Mouse (Mus musculus) neural tube, embryonic 12.5 days (tissue): ENCODE results near the gene 4930523C07Rik. TPM values are rescaled to one million over a fixed set of nuclear protein-coding genes. Genes with fewer than 3 reads are reported as not detected.

ENCODE experiments used
- ATAC-seq: fragments of 200-750 bp; cut with Nextera tagmentation; 2 replicates; pipeline ENCODE4 v1.8.0; 2017; ENCODE audit warnings: low read depth, mild to moderate bottlenecking, moderate TSS enrichment, moderate library complexity; ENCODE audit not compliant: low FRiP score
- H3K27ac ChIP-seq: fragments of 300-500 bp; sonication (generic); 2 replicates; pipeline ENCODE4 v1.5.1; 2016
- H3K27me3 ChIP-seq: fragments of 300-500 bp; sonication (generic); replicated peaks from 2 replicates; pipeline ENCODE4 v1.6.1; 2016; ENCODE audit warnings: mild to moderate bottlenecking
- H3K36me3 ChIP-seq: fragments of 300-500 bp; sonication (generic); 2 replicates; pipeline ENCODE4 v1.6.1; 2016; ENCODE audit warnings: mild to moderate bottlenecking
- H3K4me1 ChIP-seq: fragments of 300-500 bp; sonication (generic); 2 replicates; pipeline ENCODE4 v1.6.1; 2016
- H3K4me2 ChIP-seq: fragments of 300-500 bp; sonication (generic); replicated peaks from 2 replicates; pipeline ENCODE4 v1.6.1; 2016; ENCODE audit warnings: mild to moderate bottlenecking
- H3K4me3 ChIP-seq: fragments of 300-500 bp; sonication (generic); 2 replicates; pipeline ENCODE4 v1.5.1; 2016
- H3K9ac ChIP-seq: fragments of 300-500 bp; sonication (generic); 2 replicates; pipeline ENCODE4 v1.6.1; 2016; ENCODE audit warnings: mild to moderate bottlenecking
- H3K9me3 ChIP-seq: fragments of 300-500 bp; sonication (generic); 2 replicates; pipeline ENCODE4 v1.6.1; 2016; ENCODE audit warnings: mild to moderate bottlenecking
- WGBS: fragments of 180-500 bp; shearing (Covaris S2); methylation state at CpG from one replicate; pipeline ENCODE4 v1.1.7; 2016; 5-methylcytosine and 5-hydroxymethylcytosine counted together
- polyA plus RNA-seq: library from polyadenylated mRNA; unstranded; fragments of >200 nt; fragmentation: Nextera tagmentation; extraction: Ambion mirVana; gene quantifications from 2 replicates; pipeline ENCODE4 v1.2.1, GENCODE M21; 2016

The 4930523C07Rik gene
- polyA plus RNA-seq, 1 experiment from 2014 or later: 2.8 TPM

DNA sequence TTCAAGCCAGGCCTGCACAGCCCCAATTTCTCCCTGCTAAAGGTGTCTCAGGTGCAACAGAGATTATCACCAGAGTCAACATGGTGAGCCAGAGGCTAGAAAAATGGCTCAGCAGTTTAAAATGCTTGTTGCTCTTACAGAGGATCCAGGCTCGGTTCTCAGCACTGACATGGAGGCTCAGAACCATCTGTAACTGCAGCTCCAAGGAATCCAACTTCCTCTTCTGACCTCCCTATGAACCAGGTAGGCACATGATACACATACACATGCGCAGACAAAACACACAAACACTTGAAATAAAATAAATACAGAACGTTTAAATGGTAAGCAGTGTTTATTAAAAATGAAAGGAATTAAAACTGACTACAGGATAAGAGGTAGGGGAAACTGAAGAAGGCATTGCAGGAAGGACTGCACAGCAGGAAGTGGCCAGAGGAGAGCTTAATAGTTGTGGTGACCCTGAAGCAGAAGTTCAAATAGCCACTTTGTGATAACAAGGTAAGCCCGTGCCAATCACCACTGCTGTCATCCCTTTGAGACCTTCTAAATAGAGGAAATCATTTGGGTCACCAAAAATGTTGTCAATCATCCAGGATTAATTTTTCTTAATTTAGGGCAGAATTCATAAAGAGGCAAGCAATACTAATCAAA is 10.1 kb upstream of the 4930523C07Rik start:
- no peak overlapping the region for H3K4me2 ChIP-seq
- no peak overlapping the region for H3K4me3 ChIP-seq
- no peak for ATAC-seq
- H3K9ac ChIP-seq: no peak overlapping the region
- no peak overlapping the region for H3K27ac ChIP-seq
- no peaks in the 10 kb centered on the region for H3K4me1 ChIP-seq
- no peaks in the 10 kb centered on the region for H3K36me3 ChIP-seq
- WGBS: 85% methylated on average over 4 of the region's 4 CpGs
- no peaks in the 10 kb centered on the region for H3K9me3 ChIP-seq
- H3K27me3 ChIP-seq: no peaks in the 10 kb centered on the region

DNA sequence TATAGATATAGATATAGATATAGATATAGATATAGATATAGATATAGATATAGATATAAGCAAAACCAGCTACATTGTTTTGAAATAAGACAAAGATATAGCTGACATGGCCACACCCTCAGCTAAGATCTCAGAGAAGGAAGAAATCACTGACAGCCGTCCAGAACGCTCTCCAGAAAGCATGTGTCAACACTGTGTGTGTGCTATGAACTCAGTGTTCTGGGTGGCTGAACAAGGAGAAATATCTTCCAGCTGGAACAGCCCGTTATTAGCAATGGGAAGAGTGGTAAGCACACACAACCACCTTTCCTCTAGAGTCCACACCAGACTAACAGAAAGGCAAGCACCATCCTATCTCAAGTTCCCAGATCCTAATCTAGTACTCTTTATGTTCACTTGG is 8.6 kb upstream of the 4930523C07Rik start:
- Histone ChIP-seq H3K4me3 (no peak overlapping the region), H3K27me3 (no peaks in the 10 kb centered on the region), H3K4me1 (no peaks in the 10 kb centered on the region), H3K4me2 (no peak overlapping the region), H3K9ac (no peak overlapping the region), H3K9me3 (no peaks in the 10 kb centered on the region), H3K27ac (no peak overlapping the region), H3K36me3 (no peaks in the 10 kb centered on the region)
- WGBS: 72% methylated on average over 3 of the region's 3 CpGs
- ATAC-seq: no peak

DNA sequence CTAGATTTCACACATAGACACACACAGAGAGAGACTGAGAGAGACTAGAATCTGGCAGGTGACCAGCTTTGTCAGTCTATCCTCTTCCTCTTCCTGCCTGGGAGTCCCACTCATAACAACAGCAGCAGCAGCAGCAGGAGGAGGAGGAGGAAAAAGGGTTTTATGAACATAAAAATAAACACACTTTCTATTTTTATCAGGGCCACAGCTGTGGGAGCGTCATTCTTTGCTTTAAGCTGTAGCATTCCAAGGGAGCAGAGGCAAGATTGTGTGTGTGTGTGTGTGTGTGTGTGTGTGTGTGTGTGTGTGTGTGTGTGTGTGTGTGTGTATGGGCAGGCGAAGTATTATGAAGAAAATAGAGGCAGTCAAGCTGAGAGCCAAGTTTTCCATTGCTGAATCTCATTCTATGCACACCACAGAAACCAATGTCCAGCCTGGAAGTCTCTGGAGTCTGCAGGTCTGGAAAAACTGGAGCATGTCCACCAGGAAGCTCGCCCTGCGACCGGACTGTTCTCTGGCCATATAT is 7.1 kb upstream of the 4930523C07Rik start:
- WGBS: 90% methylated on average over 5 of the region's 5 CpGs
- Histone ChIP-seq H3K27ac (no peak overlapping the region), H3K9ac (no peak overlapping the region), H3K36me3 (no peaks in the 10 kb centered on the region), H3K4me3 (no peak overlapping the region), H3K4me2 (no peak overlapping the region), H3K27me3 (no peaks in the 10 kb centered on the region), H3K9me3 (no peaks in the 10 kb centered on the region), H3K4me1 (no peaks in the 10 kb centered on the region)
- ATAC-seq: no peak

DNA sequence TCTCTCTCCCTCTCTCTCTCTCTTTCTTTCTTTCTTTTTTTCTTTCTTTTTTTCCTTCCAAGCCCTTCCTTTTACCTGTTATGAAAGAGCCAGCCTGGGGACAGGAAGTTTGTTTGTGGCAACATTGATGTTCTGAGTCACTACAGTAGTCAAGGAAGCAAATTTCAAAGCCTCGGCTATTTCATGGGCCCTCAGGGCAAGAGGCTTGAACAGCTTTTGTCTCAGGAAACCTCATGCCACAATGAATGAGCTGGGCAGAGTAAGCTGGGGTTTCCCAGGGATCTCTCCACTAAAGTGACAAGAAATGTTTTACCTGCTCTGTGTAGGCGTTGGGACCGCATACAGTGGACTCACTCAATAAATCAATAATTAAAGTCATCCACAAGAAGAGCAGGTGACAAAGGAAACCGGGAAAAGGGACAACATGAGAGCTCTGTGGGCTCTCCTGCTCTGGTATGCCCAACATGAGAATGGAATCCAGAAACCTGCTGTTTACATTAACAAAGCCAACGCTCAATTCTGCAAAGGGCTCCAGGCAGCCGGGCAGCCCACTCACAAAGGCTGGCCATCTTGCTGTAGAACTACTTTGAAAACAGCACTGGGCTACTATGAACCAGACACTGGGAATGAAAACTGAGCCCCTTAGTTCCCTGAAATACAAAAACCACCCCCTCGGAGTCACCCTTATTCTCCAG is 4.1 kb upstream of the 4930523C07Rik start:
- no peak overlapping the region for H3K4me2 ChIP-seq
- H3K9me3 ChIP-seq: no peaks in the 10 kb centered on the region
- H3K27me3 ChIP-seq: no peaks in the 10 kb centered on the region
- H3K36me3 ChIP-seq: no peaks in the 10 kb centered on the region
- H3K4me1 ChIP-seq: peaks cover 6% of the 10 kb centered on the region; the same call in 1 of the 2 replicates
- no peak overlapping the region for H3K27ac ChIP-seq
- H3K9ac ChIP-seq: no peak overlapping the region
- ATAC-seq: no peak
- WGBS: 72% methylated on average over 7 of the region's 7 CpGs
- no peak overlapping the region for H3K4me3 ChIP-seq

DNA sequence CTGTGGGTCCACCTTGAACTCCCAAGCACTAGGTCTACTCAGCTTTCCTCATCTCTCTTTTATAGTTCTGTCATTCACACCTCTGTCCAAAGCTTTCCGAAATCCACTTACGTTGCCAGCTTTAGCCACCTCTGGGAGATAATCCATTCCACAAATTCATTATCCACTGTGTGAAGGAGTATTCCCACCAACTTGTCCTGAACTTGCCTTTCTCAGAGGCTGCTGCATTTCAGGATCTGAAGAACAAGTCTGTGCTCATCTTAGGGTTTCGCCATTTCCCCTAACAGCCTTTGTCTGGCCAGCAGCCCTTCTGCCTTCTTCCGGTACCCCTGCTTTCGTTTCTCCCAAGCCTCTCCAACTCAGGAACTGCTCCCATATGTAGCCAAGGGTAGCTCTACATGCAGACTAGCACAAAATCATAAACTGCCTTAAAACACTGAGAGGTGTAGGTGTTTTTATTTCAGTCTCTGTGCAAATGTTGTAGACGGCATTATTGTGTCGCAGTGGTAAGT is 2.9 kb upstream of the 4930523C07Rik start:
- Histone ChIP-seq H3K9me3 (no peaks in the 10 kb centered on the region), H3K4me3 (no peak overlapping the region), H3K27ac (no peak overlapping the region), H3K36me3 (no peaks in the 10 kb centered on the region), H3K4me2 (no peak overlapping the region), H3K4me1 (peaks cover 6% of the 10 kb centered on the region; the same call in 1 of the 2 replicates), H3K27me3 (no peaks in the 10 kb centered on the region), H3K9ac (no peak overlapping the region)
- ATAC-seq: no peak
- WGBS: 96% methylated on average over 7 of the region's 7 CpGs

DNA sequence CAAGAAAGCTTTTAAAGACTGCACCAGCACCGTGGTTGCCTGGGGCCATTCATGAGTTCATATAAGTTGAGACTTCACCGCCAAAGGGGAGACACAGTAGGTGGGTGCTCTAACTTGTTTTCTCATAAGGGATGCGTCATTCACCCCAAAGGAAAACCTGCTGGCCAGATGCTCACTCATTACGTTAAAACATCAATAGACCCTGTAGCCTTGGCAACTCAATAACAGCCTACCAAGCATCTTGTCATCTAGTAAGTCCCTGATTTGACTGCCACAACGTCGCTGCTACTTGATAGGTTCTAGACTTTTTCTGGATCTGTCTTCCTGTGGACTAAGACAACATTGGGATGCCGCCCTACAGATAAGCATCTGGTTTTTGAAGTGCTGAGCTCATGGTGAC is 1.8 kb upstream of the 4930523C07Rik start:
- H3K9me3 ChIP-seq: no peaks in the 10 kb centered on the region
- 73% methylated on average over 7 of the region's 7 CpGs for WGBS
- no peaks in the 10 kb centered on the region for H3K36me3 ChIP-seq
- no peak overlapping the region for H3K9ac ChIP-seq
- no peak for ATAC-seq
- H3K27me3 ChIP-seq: no peaks in the 10 kb centered on the region
- no peak overlapping the region for H3K4me3 ChIP-seq
- H3K4me1 ChIP-seq: peaks cover 6% of the 10 kb centered on the region; the same call in 1 of the 2 replicates
- H3K4me2 ChIP-seq: no peak overlapping the region
- no peak overlapping the region for H3K27ac ChIP-seq

DNA sequence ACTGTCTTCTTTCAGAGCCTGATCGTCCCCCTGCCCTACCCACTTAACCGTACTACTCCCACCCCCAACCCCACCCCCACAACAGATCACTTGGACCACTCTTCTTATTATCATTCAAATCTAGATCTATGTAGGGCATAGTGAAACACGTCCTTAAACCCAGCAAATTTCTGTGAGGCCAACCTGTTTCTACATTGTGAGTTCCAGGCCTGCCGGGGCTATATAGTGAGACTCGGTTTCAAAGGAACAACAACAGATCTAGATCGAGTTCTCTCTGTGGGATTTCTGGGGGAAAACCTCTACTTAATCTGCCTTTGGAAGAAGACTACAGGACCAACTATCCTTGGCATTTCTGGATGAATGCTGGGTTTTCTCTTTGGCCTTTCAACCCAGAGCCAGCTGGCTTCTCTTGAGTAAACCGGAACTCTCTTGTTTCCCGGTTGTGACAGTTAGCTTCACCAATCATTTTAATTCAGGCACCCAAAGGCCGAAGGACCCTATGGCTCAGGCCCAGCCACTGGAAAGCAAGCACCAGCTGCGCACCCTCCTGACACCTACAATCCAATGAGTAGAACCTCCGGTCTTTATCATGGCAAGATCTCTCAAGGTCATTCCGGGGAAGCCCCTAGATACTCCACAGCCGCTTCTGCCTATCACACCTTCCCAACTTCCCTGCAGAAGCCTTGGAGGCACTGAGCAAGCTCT is 759 bp upstream of the 4930523C07Rik start:
- Histone ChIP-seq H3K27ac (no peak overlapping the region), H3K36me3 (no peaks in the 10 kb centered on the region), H3K4me2 (peak overlapping the region; percentile 71; the same call in 1 of the 2 replicates), H3K4me3 (no peak overlapping the region), H3K9me3 (no peaks in the 10 kb centered on the region), H3K9ac (no peak overlapping the region), H3K27me3 (no peaks in the 10 kb centered on the region), H3K4me1 (peaks cover 6% of the 10 kb centered on the region; the same call in 1 of the 2 replicates)
- ATAC-seq: 0 out of 2 replicates have a peak, but pooled peaks have one; percentile 7
- WGBS: 93% methylated on average over 13 of the region's 13 CpGs

DNA sequence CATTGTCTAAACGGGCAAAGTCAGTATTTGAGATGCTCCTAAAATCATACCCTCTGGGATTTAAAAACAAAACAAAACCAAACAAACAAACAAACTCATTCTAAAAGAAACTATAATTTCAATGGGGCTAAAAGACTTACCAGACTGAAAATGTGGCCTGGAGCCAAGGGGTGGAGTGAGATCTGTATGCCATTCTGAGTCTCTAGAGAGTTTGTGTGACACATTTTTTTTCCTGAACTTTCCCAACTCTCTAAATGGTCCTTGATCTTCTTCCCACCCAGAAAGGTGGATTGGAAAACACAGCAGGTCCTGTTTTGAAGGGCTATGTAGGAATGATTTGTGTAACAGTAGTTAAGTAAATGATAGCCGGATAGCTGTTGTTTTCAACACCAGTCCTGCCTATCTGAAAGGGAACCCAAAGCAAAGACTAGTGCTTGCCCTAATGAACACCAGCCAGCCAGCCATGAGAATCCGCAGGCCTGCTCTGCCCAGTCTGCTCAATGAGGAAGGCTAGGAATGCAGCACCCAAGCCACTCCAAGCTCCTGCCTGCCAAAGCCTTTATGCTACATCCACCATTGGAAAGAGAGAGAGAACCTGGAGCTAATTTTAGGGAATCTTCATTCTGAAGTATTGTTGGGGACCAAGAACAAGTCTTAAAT is 1.0 kb downstream of the 4930523C07Rik start:
- no peak for ATAC-seq

DNA sequence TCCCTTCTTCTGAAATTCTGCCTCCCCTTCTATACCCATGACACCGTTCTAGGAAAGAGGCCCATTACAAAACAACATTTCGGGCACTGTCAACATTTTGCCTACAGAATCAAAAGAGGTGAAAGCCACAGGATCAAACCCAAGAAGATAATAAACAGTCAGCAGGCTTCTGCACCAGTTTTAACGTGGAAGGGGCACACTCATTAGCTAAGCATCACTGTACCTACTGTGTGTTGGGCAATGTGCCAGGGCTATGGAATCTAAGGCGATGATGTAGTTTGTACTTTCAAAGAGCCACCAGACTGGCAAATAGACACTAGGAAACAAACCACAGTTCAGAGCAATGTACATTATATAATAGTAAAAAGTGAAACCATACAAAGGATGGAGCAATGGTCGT is 1.8 kb downstream of the 4930523C07Rik start:
- no peak for ATAC-seq
- no peaks in the 10 kb centered on the region for H3K27me3 ChIP-seq

More for the DNA sequence above, 1.0 kb downstream of the 4930523C07Rik start:
- Histone ChIP-seq H3K4me1 (peaks cover 6% of the 10 kb centered on the region; the same call in 1 of the 2 replicates), H3K36me3 (no peaks in the 10 kb centered on the region), H3K9ac (no peak overlapping the region), H3K9me3 (no peaks in the 10 kb centered on the region), H3K4me2 (peak overlapping the region; percentile 71; the same call in 1 of the 2 replicates), H3K27me3 (no peaks in the 10 kb centered on the region), H3K27ac (no peak overlapping the region), H3K4me3 (no peak overlapping the region)
- 76% methylated on average over 3 of the region's 3 CpGs for WGBS

DNA sequence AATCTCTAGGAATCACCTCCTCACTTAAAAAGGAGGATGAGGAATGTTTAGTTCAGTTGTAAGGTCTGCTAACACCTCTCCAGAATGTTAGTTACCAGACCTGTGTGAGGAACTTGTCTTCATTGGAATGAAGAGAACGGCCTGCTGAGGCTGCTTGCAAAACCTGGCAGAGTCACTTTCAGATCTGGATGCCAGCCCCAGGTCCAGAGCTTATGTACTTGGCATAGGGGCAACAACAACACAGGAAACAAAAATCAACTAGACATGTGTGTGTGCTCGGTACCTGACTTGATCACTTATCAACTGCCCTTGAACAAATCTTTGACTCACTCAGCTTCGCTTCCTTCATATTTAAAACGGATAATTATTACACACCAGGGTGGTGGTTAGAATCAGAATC is 2.6 kb downstream of the 4930523C07Rik start:
- ATAC-seq: no peak
- no peak overlapping the region for H3K4me2 ChIP-seq
- H3K27me3 ChIP-seq: no peaks in the 10 kb centered on the region
- H3K36me3 ChIP-seq: no peaks in the 10 kb centered on the region
- 92% methylated on average over 4 of the region's 4 CpGs for WGBS
- H3K9ac ChIP-seq: no peak overlapping the region
- peaks cover 6% of the 10 kb centered on the region; the same call in 1 of the 2 replicates for H3K4me1 ChIP-seq
- no peak overlapping the region for H3K4me3 ChIP-seq
- no peak overlapping the region for H3K27ac ChIP-seq
- H3K9me3 ChIP-seq: no peaks in the 10 kb centered on the region

More for the DNA sequence above, 1.8 kb downstream of the 4930523C07Rik start:
- Histone ChIP-seq H3K36me3 (no peaks in the 10 kb centered on the region), H3K4me3 (no peak overlapping the region), H3K4me1 (peaks cover 6% of the 10 kb centered on the region; the same call in 1 of the 2 replicates), H3K27ac (no peak overlapping the region), H3K9ac (no peak overlapping the region), H3K4me2 (no peak overlapping the region), H3K9me3 (no peaks in the 10 kb centered on the region)
- 90% methylated on average over 5 of the region's 5 CpGs for WGBS

DNA sequence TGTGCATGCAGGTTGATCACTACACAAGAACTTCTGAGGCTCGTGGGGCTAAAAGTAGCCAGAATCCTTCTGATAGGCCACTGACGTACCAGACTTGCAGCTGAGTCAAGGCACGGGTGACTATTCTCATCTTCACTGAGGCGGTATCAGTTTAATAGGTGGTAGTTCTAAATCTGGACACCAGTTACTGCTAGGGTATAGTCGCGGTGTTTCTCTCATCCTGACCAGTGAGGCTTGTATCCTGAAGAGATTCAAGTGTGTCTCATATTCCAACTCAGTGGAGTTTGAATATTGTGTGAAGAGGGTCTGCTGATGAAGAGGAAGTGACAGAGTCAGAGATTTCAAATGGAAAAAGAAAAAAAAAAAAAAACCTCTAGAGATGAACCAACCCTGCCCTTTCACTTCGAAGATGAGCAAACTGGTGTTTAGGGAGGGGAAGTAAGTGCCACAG is 3.3 kb downstream of the 4930523C07Rik start:
- Histone ChIP-seq H3K4me3 (no peak overlapping the region), H3K27me3 (no peaks in the 10 kb centered on the region), H3K4me1 (peaks cover 6% of the 10 kb centered on the region; the same call in 1 of the 2 replicates), H3K9me3 (no peaks in the 10 kb centered on the region), H3K36me3 (no peaks in the 10 kb centered on the region), H3K4me2 (no peak overlapping the region), H3K9ac (no peak overlapping the region), H3K27ac (no peak overlapping the region)
- no peak for ATAC-seq
- WGBS: 91% methylated on average over 7 of the region's 7 CpGs
